Mouse (Mus musculus) ovary, postnatal 14 days (tissue): Measurements from ENCODE around the gene Rnf149.
"Not testable (repeated sequence)": the region's sequence is repeated elsewhere in the genome, so short reads cannot be mapped to it uniquely, and the experiment has no call there.

Experiments
- DNase-seq: peaks from one replicate; pipeline ENCODE4 v3.0.0; 2022; ENCODE audit warnings: low spot score

Gene Rnf149

DNA sequence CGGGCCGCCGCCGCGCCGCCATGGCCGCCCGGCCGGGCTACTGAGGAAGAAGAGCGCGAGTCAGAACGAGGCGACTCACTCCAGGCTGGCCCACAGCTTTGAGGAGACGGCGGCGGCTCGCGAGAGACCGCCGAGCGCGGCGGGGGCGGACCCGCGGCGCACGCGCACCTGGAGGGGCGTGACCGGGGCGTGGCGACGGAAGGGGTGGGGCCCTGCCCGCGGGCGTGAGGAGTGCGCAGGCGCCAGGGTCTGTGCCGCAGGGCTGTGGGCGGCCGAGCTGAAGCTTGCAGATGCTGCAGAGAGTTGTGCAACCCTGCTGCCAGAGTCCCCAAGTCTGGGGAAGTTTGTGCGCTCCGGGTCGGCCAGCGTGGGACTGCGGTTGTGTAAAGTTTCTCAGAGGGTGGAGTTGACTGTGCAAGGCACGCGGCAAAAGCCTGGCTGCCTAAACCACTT is at the start of gene Rnf149:
TSS of gene Rnf149 (minus strand) at position 153 of the 453 bp plus-strand sequence.
- DNase-seq = peak; percentile 98

- no peak for DNase-seq
These were observed 48.3 kb upstream of the Rnf149 start for GRCm38 (mm10) chr1:39625491-39625890.

- DNase-seq = no peak
These were observed 46.5 kb upstream of the Rnf149 start for GRCm38 (mm10) chr1:39623729-39624128.

DNA sequence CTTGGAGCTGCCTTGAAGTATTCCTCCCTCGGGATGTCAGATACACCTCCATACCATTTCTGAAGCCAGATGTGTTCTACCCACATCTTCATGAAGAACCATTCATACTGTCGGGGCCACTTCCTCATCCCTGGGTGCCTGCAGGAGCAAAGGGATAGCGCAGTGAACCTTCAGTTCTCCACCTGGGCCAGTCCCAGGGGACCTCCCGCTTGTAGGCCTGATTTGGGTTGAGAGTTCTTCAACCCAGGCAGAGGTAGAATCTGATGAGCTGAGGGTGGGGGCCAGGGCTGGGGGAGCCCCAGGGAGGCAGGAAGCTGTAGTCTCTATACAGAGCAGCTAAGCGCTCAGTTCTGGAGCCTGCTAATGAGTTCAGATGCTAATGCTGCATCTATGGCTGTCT is 45.9 kb upstream of the Rnf149 start:
- no peak for DNase-seq

DNA sequence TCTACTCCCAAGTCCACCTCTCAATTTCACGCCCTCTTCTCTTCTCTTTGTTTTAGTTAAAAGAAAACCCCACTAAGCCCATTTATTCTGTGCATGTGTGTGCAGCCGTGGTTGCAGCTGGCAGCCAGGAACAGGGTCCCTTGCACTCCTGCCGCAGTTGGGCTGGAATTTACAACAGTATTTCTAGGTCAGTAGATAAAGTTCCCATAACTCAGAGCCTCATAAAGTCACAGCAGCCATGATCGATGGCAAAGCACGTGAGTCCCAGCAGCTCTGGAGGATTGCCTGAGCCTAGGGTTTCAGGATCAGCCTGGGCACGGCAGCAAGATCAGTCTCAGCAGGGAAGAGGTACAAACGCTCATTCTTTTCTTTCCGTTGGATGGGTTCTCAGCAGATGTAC is 41.3 kb upstream of the Rnf149 start:
- DNase-seq = no peak

DNA sequence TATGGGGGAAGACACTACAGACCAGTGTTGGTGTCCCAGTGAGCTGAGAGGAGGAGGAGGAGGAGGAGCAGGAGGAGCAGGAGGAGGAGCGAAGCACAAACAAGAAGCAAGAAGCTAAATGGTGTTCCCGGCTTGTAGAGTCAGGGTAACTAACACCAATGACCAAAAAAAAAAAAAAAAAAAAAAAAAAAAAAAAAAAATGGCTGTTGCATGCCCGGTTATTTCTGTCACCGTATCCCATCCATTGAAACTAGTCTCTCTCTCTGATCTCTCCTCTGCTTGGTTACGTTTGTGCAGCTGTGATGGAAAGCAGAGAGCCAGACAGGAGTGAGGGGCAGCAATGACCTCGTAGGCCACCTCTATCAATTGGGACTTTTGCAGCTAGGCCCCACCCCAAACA is 38.3 kb upstream of the Rnf149 start:
- DNase-seq = no peak

DNA sequence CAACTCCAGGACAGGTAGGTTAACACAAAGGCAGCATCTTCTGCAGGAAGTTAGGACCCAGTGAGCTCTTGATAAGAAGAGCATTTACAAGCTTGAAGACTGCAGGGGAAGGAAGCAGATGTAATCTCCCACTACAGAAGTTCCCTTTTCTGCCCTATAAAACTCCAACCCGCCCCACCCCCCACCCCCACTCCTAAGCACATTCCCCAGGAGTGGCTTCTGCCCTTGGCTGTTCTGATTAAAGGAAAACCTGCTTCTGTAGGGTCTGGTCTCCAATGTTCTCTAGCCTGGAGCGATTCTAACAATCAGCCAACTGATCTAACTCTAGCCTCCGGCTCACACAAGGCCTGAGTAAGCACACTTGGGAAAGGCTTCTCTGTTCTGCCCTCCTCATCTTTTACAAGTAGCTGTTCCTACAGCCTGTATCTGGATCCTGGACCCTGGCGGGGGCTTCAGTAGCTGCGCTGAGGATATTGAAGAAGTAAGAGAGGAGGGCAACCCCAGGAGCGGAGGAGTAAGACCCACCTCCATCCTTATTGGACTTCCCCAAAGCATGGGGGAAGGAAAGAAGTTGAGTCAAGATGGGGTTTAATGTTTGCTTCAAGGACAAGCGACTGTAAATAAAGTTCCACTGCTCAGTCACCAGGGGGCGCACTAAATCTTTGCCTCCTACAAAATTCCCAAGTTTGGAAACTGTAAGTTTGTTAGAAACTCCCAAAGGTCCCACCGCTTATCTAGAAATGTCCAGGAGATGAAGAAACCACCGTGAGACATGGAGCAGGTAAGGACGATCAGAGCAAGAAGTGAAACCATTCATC is 37.5 kb upstream of the Rnf149 start:
- DNase-seq = peak; percentile 54

- no peak for DNase-seq
These were observed 35.9 kb upstream of the Rnf149 start for GRCm38 (mm10) chr1:39613061-39613460.

DNA sequence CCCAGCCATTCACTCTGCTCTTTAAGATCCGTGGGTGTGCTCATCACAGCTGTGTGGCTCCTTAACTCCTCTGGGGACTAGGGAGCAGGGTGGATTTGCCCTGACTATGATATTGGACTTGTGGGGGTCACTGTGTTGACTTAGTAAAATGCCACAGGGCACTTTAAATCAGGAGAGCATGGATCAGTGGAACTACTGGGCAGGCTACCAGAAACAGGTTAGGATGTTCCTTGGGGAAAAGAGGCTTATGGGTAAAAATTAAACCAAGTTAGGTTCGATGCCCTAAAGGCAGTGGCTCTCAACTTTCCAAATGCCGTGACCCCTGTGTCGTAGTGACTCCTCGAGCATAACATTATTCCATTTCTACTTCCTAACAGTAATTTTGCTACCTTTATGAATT is 35.3 kb upstream of the Rnf149 start:
- DNase-seq = no peak

DNA sequence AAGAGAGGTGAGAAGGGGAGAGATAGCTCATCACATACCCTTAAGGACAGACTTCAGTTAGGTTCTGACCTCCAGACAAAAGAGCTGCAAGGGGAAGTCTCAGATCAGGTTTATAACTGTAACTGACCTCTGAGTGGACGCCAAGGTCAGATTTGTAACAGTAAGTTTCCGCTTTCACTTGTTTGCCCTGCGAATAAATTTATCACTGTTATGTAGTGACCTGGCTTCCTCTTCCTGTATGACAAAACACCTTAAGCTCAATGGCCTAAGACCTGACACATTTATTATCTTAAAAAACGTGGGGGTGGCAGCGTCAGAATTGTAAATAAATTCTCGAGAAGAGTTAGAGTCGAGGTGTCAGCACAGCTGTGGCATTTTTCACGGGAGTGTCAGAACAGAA is 31.3 kb upstream of the Rnf149 start:
- no peak for DNase-seq

DNA sequence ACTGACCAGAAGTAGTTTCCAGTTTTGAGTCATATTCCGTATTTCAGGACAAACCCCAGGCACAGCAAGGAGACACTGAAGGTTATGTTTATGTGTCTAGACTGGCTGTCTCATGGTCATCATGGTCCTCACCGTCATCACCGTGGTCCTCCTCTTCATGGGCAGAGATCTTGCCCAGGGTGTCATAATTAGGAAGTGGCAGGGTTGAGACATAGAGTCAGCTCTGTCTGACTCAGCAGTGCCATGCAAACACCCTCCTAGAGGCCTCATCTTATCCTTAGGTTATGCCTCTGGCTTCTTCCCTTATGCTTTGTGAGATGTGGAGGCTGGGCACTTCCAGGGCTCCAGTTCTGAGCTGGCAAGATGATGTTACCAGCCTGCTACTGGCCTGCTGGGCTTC is 25.3 kb upstream of the Rnf149 start:
- no peak for DNase-seq

- DNase-seq = peak; percentile 41
These were observed 21.5 kb upstream of the Rnf149 start for GRCm38 (mm10) chr1:39598726-39599125.

- DNase-seq = not testable (repeated sequence)
These were observed 19.9 kb upstream of the Rnf149 start for GRCm38 (mm10) chr1:39597135-39597534.

GRCm38 (mm10) chr1:39593836-39594235 is 16.6 kb upstream of the Rnf149 start:
- no peak for DNase-seq

- no peak for DNase-seq
These were observed 14.9 kb upstream of the Rnf149 start for GRCm38 (mm10) chr1:39592090-39592489.

GRCm38 (mm10) chr1:39591557-39591956 is 14.4 kb upstream of the Rnf149 start:
- DNase-seq = not testable (repeated sequence)

DNA sequence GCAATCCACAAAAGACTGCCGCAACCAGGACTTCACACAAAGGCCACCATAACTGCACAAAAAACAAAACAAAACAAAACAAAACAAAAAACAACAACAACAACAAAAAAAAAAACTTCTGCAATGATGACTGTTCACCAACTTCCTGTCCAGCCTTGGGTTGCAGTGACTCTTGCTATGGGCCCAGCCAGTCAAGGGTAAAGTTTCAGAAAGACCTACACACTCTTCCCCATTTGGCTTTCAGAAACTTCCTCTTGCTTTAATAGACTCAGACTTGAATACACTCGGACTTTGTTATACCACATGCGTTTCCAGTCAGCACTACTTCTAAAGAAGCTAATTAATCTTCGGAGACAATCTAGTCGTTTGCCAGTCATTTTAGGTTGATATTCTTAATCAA is 13.0 kb upstream of the Rnf149 start:
- DNase-seq = no peak

DNA sequence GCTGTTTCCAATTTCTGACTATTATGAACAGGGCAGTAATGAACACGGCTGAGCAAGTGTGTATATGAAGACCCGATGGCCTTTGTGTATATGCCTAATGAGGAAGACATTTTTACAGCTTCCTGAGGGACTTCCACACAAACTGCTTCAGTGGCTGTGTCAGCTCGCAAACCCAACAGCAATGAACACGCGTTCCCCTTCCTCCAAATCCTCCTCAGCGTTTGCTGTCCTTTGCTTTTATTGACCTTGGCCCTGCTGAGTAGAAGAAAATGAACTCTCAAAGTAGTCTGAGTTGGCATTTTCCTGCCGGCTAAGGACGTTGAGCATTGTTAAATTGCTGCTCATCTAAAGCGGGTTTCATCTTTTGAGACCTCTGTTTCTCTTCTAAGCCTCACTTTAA is 8.2 kb upstream of the Rnf149 start:
- DNase-seq = no peak

- DNase-seq = no peak
These were observed 6.0 kb upstream of the Rnf149 start for GRCm38 (mm10) chr1:39583173-39583572.

- DNase-seq = no peak
These were observed 4.0 kb upstream of the Rnf149 start for GRCm38 (mm10) chr1:39581215-39581614.

- no peak for DNase-seq
These were observed 1.9 kb upstream of the Rnf149 start for GRCm38 (mm10) chr1:39579139-39579538.

DNA sequence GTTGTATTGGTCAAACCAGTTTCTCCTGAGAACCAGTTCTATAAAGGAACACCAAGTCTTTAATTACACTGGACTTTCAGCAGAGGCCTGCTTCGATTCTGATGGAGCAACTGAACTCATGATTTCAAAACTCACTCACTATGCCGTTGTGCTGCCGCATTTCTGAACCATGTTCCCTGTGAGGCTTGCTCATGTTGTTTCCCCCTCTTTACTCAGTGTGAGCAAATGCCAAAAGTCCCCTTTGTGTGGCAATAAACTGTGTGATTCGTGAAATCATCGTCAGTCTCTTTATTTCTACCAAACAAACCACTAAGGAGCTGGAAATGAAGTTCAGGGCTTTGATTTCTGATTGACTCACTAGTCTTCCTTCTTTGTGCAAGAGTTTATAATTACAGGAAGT is 1.2 kb upstream of the Rnf149 start:
- DNase-seq = no peak

- DNase-seq = peak; percentile 47
These were observed 568 bp downstream of the Rnf149 start for GRCm38 (mm10) chr1:39576431-39577243.
